Mouse (Mus musculus) forebrain, postnatal 0 days (tissue): ENCODE results near the gene Fam189a1. TPM values are rescaled to one million over a fixed set of nuclear protein-coding genes. Genes with fewer than 3 reads are reported as not detected.

Experiments used
- ATAC-seq: fragments of 200-750 bp; cut with Nextera tagmentation; 2 replicates; pipeline ENCODE4 v1.8.0; 2017; ENCODE audit warnings: mild to moderate bottlenecking, moderate library complexity
- DNase-seq: peaks from one replicate; pipeline ENCODE4 v3.0.0-alpha.2; 2015
- H3K27ac ChIP-seq: fragments of 300-500 bp; sonication (generic); 2 replicates; pipeline ENCODE4 v1.5.1; 2014; ENCODE audit warnings: low read depth, mild to moderate bottlenecking, antibody characterized with exemption, low read length, moderate library complexity, mixed read lengths
- H3K27me3 ChIP-seq: fragments of 300-500 bp; sonication (generic); 2 replicates; pipeline ENCODE4 v1.6.1; 2014; ENCODE audit warnings: mild to moderate bottlenecking, low read length, mixed read lengths; ENCODE audit not compliant: insufficient read depth
- H3K36me3 ChIP-seq: fragments of 300-500 bp; sonication (generic); 2 replicates; pipeline ENCODE4 v1.6.1; 2014; ENCODE audit warnings: mild to moderate bottlenecking, moderate library complexity; ENCODE audit not compliant: insufficient read depth
- H3K4me1 ChIP-seq: fragments of 300-500 bp; sonication (generic); 2 replicates; pipeline ENCODE4 v1.6.1; 2014; ENCODE audit warnings: antibody characterized with exemption; ENCODE audit not compliant: insufficient read depth
- H3K4me2 ChIP-seq: fragments of 300-500 bp; sonication (generic); 2 replicates; pipeline ENCODE4 v1.6.1; 2014; ENCODE audit warnings: low read depth, mild to moderate bottlenecking, moderate library complexity
- H3K4me3 ChIP-seq: fragments of 300-500 bp; sonication (generic); 2 replicates; pipeline ENCODE4 v1.5.1; 2014; ENCODE audit warnings: low read depth, low read length, mixed read lengths
- H3K9ac ChIP-seq: fragments of 300-500 bp; sonication (generic); 2 replicates; pipeline ENCODE4 v1.6.1; 2014; ENCODE audit warnings: mild to moderate bottlenecking
- H3K9me3 ChIP-seq: fragments of 300-500 bp; sonication (generic); 2 replicates; pipeline ENCODE4 v1.6.1; 2016; ENCODE audit warnings: low read length
- CTCF ChIP-seq: sonication (generic); IDR thresholded peaks from 2 replicates; pipeline ENCODE4 v1.5.1; 2016; ENCODE audit warnings: antibody characterized with exemption, control low read depth, low read depth
- WGBS: fragments of 180-500 bp; shearing (Covaris S2); extraction: QIAGEN DNeasy Blood & Tissue Kit; methylation state at CpG from one replicate; pipeline ENCODE4 v1.1.7; 2014; 5-methylcytosine and 5-hydroxymethylcytosine counted together
- polyA plus RNA-seq: library from polyadenylated mRNA; unstranded; fragments of >200 nt; fragmentation: Nextera tagmentation; extraction: Ambion mirVana; gene quantifications from 2 replicates; pipeline ENCODE4 v1.2.1, GENCODE M21; 2015
- total RNA-seq: library from RNA; depleted of rRNA; stranded (reverse); fragments of >200 nt; gene quantifications from 2 replicates; pipeline ENCODE4 v1.2.3, GENCODE M21; 2014

Fam189a1 gene
- total and polyA plus RNA-seq, 2 experiments from 2014 or later = 15.2 to 20.8 TPM

GRCm38 (mm10) chr7:64840946-64841659, 315.3 kb downstream of the Fam189a1 start:
- Histone ChIP-seq H3K9ac (no peak overlapping the region), H3K27me3 (no peaks in the 10 kb centered on the region), H3K9me3 (no peaks in the 10 kb centered on the region), H3K4me1 (peaks cover 6% of the 10 kb centered on the region; the same call in 1 of the 2 replicates), H3K36me3 (no peaks in the 10 kb centered on the region), H3K27ac (0 out of 2 replicates have a peak overlapping the region, but pooled peaks have one; percentile 15), H3K4me3 (no peak overlapping the region), H3K4me2 (no peak overlapping the region)
- DNase-seq (peak; percentile 51), ATAC-seq (peak; percentile 86)
- no peak for TF ChIP-seq CTCF
- 25% methylated on average over 10 of the region's 10 CpGs for WGBS

- Histone ChIP-seq H3K9ac (no peak overlapping the region), H3K36me3 (no peaks in the 10 kb centered on the region), H3K4me1 (peaks cover 6% of the 10 kb centered on the region; the same call in 1 of the 2 replicates), H3K9me3 (no peaks in the 10 kb centered on the region), H3K27ac (no peak overlapping the region), H3K27me3 (no peaks in the 10 kb centered on the region), H3K4me2 (no peak overlapping the region), H3K4me3 (no peak overlapping the region)
- ATAC-seq (no peak), DNase-seq (no peak)
- 74% methylated on average over 1 of the region's 1 CpGs for WGBS
- TF ChIP-seq CTCF = no peak
These were observed 315.8 kb downstream of the Fam189a1 start for GRCm38 (mm10) chr7:64840576-64840895.

GRCm38 (mm10) chr7:64839801-64840575, 316.4 kb downstream of the Fam189a1 start:
- H3K9me3 ChIP-seq = no peaks in the 10 kb centered on the region
- no peaks in the 10 kb centered on the region for H3K27me3 ChIP-seq
- H3K4me3 ChIP-seq = peak overlapping the region; percentile 19
- DNase-seq (peak; percentile 56), ATAC-seq (peak; percentile 77)
- peak overlapping the region; percentile 46 for H3K4me2 ChIP-seq
- no peak overlapping the region for H3K27ac ChIP-seq
- H3K36me3 ChIP-seq = no peaks in the 10 kb centered on the region
- 3% methylated on average over 21 of the region's 21 CpGs for WGBS
- TF ChIP-seq CTCF = peak; percentile 49
- no peak overlapping the region for H3K9ac ChIP-seq
- peaks cover 6% of the 10 kb centered on the region; the same call in 1 of the 2 replicates for H3K4me1 ChIP-seq

GRCm38 (mm10) chr7:64839281-64839680, 317.1 kb downstream of the Fam189a1 start:
- DNase-seq = no peak
- Histone ChIP-seq H3K9me3 (no peaks in the 10 kb centered on the region), H3K9ac (no peak overlapping the region), H3K36me3 (no peaks in the 10 kb centered on the region), H3K4me2 (peak overlapping the region; percentile 46; the same call in 1 of the 2 replicates), H3K27ac (no peak overlapping the region), H3K4me3 (no peak overlapping the region), H3K4me1 (peaks cover 6% of the 10 kb centered on the region; the same call in 1 of the 2 replicates), H3K27me3 (no peaks in the 10 kb centered on the region)
- WGBS = 60% methylated on average over 2 of the region's 2 CpGs
- no peak for TF ChIP-seq CTCF
- no peak for ATAC-seq

- H3K4me2 ChIP-seq = no peak overlapping the region
These were observed 326.0 kb downstream of the Fam189a1 start for GRCm38 (mm10) chr7:64830214-64830995.

GRCm38 (mm10) chr7:64821081-64821480, 335.3 kb downstream of the Fam189a1 start:
- WGBS = 81% methylated on average over 5 of the region's 5 CpGs
- Histone ChIP-seq H3K4me1 (no peaks in the 10 kb centered on the region), H3K9ac (no peak overlapping the region), H3K9me3 (no peaks in the 10 kb centered on the region), H3K4me3 (no peak overlapping the region), H3K4me2 (no peak overlapping the region), H3K27me3 (no peaks in the 10 kb centered on the region), H3K36me3 (no peaks in the 10 kb centered on the region), H3K27ac (no peak overlapping the region)
- no peak for ATAC-seq
- no peak for DNase-seq
- TF ChIP-seq CTCF = no peak

More at GRCm38 (mm10) chr7:64830214-64830995, 326.0 kb downstream of the Fam189a1 start:
- Histone ChIP-seq H3K27me3 (no peaks in the 10 kb centered on the region), H3K9ac (no peak overlapping the region), H3K9me3 (no peaks in the 10 kb centered on the region), H3K36me3 (no peaks in the 10 kb centered on the region; the same call in 1 of the 2 replicates), H3K4me3 (no peak overlapping the region), H3K27ac (no peak overlapping the region), H3K4me1 (no peaks in the 10 kb centered on the region)
- ATAC-seq (no peak), DNase-seq (no peak)
- no peak for TF ChIP-seq CTCF
- WGBS = 60% methylated on average over 5 of the region's 5 CpGs
